Mouse (Mus musculus): ENCODE data around the gene Slfn9.
A peak's percentile ranks its signal among the peaks of the same experiment; 100 is the strongest.
"Not testable (repeated sequence)": the region's sequence is repeated elsewhere in the genome, so short reads cannot be mapped to it uniquely, and the experiment has no call there.

Gene Slfn9

GRCm38 (mm10) chr11:82956925-82957324 is 34.7 kb downstream of the Slfn9 start:
- no peak for DNase-seq (ENCODE audit: low read depth)

GRCm38 (mm10) chr11:82954631-82955030 is 37.0 kb downstream of the Slfn9 start:
- DNase-seq (ENCODE audit: low read depth): peak; percentile 61

DNA sequence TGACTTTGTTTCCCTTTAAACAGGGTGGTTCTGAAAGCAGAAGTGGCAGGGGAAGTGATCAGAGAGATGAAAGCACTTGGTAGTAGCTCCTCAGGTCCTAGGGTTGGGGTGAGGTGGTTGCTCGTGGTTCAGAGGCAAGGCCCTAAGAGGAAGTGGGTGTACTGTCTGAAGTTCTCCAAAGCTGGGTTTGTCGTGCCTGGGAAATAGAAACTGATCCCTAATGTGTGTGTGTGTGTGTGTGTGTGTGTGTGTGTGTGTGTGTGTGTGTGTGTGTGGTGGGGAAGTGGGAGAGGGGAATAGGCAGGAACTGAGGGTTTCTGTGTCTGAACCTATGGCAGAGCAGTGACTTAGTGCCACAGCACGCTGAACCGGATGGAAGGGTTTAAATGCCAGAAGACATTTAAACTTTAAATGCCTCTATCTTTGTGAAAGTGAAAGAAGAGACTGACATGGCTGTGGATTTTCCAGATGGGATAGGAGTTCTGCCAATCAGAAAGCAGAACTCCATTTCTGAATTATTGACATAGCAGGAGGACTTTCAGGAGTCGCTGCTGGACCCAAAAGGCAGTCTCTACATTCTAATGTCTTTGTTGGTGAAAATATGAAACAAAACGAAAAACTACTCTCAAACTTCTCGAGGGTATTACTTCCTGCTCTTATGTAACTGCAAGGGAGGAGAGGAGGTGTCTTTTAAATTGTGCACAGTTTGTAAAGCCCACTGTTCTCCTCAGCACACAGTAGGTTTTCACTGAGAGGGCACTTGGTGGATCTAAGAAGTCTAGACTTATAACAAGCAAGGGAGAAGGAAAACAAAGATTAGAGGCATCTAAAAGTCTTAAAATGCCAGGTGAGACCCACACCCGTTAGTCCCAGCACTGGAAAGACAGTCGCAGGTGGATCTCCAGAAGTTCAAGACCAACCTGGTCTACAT is 38.8 kb downstream of the Slfn9 start:
- peak; percentile 78 for DNase-seq (ENCODE audit: low read depth)

DNA sequence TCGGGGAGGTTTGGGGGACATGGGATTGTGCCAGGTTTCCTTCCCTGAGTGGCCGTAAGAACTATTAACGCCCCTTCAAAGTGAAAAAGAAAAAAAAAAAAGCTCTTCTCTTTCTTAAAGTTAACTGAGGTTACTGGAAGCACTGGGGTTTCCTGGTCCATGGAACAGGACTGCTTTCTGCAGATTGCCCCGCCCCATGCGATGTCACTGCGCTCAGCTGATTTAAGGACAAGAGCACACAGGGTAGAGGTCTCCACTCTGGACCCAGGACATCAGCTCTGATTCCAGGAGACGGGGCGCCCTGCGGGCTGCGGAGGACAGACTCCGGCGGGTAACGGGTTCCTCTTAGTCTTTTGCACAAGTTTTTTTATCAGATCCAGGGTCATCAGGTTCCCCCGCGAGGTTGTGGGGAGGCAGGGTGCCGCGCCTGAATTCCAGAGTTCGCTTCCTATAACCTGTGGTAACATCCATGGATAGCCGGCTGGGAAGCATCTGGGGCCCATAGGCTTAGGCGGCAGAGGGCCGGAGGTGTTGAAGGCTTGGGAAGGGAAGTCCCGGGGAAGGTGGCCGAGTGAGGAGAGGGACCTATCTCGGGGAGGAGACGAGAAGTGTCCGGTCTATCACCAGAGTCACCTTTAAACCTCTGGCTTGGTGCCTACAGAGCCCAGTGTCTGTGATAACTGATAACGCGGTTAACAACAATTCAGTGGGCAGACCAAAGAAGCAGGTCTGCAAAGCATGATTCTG is 39.6 kb downstream of the Slfn9 start:
- DNase-seq (ENCODE audit: low read depth): peak; percentile 64

DNA sequence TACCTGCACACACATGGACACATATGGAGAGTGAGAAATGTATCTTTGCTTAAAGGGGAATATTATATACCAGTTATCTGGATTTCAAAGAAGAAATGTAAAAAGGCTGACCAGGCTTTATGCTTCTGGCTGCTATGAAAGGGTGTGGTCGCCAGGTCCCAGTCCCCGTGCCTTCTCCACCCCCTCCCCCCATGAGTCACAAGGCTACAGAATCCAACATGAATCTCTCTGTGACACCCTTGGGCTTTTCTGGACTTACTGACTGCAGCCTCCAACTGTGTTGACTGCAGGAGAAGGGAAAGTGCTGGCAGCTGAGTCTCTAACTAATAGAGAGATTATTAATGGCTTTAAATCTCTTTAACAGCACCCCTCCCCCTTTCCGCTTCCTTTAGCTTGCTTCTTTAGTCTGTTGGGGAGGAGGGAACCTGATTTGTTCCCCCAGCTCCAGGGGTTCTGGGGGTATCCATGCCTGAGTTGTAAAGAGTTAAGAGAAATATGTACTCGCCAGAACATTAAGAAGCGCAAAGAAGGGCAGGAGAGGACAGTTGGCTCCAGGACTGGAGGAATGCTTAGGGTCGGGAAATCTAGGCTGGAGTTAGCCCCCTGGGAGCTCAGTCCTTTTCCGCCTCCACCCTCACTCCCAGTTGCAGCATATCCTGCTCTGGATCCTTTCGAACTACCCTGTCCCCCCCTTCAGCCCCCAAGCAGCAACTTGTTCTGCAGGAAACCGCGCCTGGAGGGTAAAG is 40.7 kb downstream of the Slfn9 start, which contains the start of gene Slfn5:
Slfn5 (plus strand) TSS at position 614 of the 746 bp plus-strand sequence.
- DNase-seq (ENCODE audit: low read depth): no peak

DNA sequence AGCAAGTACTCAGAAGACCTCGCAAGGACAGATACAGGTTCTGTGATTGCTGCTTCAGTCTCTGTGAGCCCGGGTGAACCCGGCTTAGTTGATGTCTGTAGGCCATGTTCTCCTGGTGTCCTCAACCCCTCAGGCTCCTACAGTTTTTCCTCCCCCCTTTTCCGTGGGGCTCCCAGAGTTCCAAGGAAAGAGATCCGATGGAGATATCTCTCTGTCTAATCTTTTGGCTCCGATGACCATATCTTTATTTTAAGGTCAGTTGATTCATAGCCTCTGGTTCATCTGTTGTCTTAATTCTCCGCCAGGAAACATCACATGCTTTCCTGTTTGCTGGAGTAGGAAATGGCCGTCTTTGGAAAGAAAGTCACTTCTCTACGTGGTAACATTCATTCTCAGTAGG is 42.6 kb downstream of the Slfn9 start:
- no peak for DNase-seq (ENCODE audit: low read depth)

DNA sequence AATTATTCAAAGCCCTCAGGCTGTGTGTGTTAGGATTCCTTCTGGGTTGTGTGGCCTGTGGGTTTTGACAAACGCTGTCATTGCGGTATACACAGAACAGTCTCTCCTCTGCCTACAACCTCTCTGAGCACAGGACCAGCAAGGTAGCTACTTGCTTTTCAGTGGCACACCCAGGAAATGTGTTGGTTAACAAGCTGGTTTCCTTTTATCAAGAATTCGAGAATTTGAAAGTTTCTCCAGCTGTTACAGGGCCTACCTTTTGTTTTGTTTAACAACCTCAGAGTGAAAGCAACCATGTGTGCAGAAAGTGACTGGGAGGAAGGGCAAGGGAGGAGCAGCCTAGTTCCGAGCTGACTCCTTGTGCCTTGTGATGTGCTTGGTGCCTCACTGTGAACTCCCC is 44.2 kb downstream of the Slfn9 start:
- peak; percentile 74 for DNase-seq (ENCODE audit: low read depth)

GRCm38 (mm10) chr11:82945636-82946035 is 46.0 kb downstream of the Slfn9 start:
- no peak for DNase-seq (ENCODE audit: low read depth)

GRCm38 (mm10) chr11:82943336-82943735 is 48.3 kb downstream of the Slfn9 start:
- no peak for DNase-seq (ENCODE audit: low read depth)

DNA sequence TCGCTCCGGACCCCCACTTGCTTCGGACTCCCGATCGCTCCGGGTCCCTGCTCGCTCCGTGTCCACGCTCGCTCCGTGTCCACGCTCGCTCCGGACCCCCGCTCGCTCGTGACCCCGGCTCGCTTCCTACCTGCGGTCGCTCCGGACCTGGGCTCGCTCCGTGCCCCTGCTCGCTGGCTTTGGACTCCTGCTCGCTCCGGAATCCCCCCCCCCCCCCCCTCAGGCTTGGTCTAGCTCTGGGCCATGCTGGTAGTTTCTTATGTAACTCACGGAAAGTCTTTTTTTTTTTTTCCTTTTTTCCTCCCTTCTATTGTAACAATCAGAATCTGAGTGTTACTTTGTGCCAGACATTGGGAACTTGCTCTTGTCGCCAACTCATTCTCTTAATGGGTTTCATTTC is 58.4 kb downstream of the Slfn9 start:
- DNase-seq (ENCODE audit: low read depth): no peak

GRCm38 (mm10) chr11:82931671-82932450 is 59.8 kb downstream of the Slfn9 start:
- not testable (repeated sequence) for DNase-seq (ENCODE audit: low read depth)

DNA sequence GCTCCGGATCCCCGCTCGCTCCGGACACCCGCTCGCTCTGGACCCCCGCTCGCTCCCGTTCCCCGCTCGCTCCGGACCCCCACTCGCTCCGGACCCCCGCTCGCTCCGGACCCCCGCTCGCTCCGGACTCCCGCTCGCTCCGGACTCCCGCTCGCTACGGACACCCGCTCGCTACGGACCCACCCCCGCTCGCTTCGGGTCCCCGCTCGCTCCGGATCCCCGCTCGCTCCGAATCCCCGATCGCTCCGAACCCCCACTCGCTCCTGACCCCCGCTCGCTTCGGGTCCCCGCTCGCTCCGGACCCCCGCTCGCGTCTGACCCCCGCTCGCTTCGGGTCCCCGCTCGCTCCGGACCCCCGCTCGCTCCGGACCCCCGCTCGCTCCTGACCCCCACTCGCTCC is 60.5 kb downstream of the Slfn9 start:
- not testable (repeated sequence) for DNase-seq (ENCODE audit: low read depth)

- not testable (repeated sequence) for DNase-seq (ENCODE audit: low read depth)
These were observed 61.2 kb downstream of the Slfn9 start for GRCm38 (mm10) chr11:82930391-82930955.

- peak; percentile 29 for DNase-seq (ENCODE audit: low read depth)
These were observed 62.0 kb downstream of the Slfn9 start for GRCm38 (mm10) chr11:82929633-82929950.

DNA sequence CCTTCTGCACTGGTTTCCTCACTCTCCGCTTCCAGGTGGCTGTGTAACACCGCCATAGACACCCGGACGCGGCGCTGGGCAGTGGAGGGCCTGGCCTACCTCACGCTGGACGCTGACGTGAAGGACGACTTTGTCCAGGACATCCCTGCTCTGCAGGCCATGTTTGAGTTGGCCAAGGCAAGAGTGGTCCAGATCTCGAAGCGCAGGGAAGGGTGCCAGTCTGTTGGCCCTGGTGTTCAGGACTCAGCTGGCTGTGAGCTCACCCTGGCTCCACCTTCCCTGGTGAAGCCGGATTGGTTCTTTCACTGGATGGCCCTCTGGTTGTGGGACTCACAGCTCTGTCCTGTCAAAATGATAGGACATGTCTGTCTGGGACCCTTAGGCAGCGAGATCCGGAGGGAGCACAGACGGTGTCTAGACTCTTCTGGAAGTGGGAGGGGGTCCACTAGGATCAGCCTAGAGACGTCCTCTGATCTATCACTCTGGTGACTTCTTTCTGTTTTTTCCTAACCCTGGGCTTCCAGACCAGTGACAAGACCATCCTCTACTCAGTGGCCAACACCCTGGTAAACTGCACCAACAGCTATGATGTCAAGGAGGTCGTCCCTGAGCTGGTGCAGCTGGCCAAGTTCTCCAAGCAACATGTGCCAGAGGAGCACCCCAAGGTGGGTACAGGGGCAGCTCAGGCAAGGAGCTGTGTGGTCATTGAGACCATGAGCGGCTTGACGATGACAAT is 62.6 kb downstream of the Slfn9 start:
- no peak for DNase-seq (ENCODE audit: low read depth)
